Mouse (Mus musculus): ENCODE data around the gene Nanp. TPM values are rescaled to one million over a fixed set of nuclear protein-coding genes. Genes with fewer than 3 reads are reported as not detected.

Nanp gene
- polyA plus RNA-seq, 1 experiment from 2014 or later, result 58.4 TPM

DNA sequence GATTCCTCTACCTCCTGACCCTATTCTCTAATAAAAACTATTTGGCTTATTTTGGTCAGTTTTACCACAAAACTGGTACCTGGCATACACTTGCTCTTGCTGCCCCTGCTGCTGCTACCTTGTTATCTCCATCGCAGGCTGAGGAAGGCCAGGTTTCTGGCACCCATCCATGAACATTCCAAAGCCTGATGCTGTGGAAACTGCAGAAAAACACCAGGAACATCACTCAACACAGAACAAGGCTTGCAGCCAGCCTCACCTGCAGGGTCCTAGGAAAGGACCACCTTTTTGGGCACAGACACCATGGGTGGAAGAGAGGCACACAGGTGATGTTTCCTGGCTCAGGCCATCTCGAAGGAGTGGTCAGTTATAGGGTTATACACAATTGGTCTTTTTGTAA lies 48.7 kb downstream of the Nanp start:
- DNase-seq (ENCODE audit: low spot score), result peak; percentile 6
- Histone ChIP-seq H3K27me3 (ENCODE audit: low read depth, poor library complexity, severe bottlenecking) (no peaks in the 10 kb centered on the region), H3K4me3 (no peak overlapping the region), H3K36me3 (peaks cover 12% of the 10 kb centered on the region; the same call in 1 of the 2 replicates), H3K27ac (replicated peaks) (no peak overlapping the region), H3K4me1 (no peaks in the 10 kb centered on the region), H3K9me3 (replicated peaks) (0 out of 2 replicates have a peak, but pooled peaks cover 4% of the 10 kb centered on the region)
- 93% methylated on average over 2 of the region's 2 CpGs for WGBS

DNA sequence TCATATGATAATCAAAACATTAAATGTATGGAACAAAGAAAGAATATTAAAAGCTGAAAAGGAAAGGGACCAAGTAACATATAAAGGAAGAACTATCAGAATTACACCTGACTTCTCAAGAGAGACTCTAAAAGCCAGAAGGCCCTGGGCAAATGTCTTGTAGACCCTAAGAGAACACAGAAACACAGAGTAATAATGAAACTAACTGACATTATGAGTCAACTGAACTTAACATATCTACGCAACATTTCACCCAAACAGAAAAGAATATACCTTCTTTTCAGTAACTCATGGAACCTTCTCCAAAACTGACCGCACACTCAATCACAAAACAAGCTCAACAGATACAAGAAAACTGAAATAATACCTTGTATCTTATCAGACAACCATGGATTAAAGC lies 53.8 kb downstream of the Nanp start:
- Histone ChIP-seq H3K9me3 (replicated peaks) (0 out of 2 replicates have a peak, but pooled peaks cover 4% of the 10 kb centered on the region), H3K27ac (replicated peaks) (no peak overlapping the region), H3K36me3 (peaks cover 10% of the 10 kb centered on the region; the same call in 1 of the 2 replicates), H3K4me1 (no peaks in the 10 kb centered on the region), H3K27me3 (ENCODE audit: low read depth, poor library complexity, severe bottlenecking) (no peaks in the 10 kb centered on the region), H3K4me3 (no peak overlapping the region)
- DNase-seq (ENCODE audit: low spot score), result no peak
- WGBS, result 98% methylated on average over 2 of the region's 2 CpGs

DNA sequence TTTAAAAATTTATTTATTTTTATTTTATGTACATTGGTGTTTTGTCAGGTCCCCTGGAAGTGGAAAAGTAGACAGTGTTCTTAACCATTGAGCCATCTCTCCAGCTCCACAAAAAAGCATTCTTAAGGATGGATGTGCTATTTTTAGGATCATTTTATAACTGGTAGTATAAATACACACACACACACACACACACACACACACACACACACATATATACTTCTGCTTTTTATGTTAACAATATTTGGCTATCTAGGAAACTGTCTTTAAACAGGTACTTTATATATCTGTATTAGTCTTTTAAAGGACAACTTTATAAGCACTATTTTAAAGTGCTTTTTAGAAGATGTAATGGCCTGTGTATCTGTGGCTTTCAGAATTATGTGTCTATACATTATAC lies 57.1 kb downstream of the Nanp start:
- H3K4me3 ChIP-seq, result no peak overlapping the region
- H3K9me3 ChIP-seq (replicated peaks), result no peaks in the 10 kb centered on the region
- peaks cover 29% of the 10 kb centered on the region for H3K36me3 ChIP-seq
- no peak overlapping the region for H3K27ac ChIP-seq (replicated peaks)
- H3K4me1 ChIP-seq, result no peaks in the 10 kb centered on the region
- no peak for DNase-seq (ENCODE audit: low spot score)
- H3K27me3 ChIP-seq (ENCODE audit: low read depth, poor library complexity, severe bottlenecking), result no peaks in the 10 kb centered on the region

DNA sequence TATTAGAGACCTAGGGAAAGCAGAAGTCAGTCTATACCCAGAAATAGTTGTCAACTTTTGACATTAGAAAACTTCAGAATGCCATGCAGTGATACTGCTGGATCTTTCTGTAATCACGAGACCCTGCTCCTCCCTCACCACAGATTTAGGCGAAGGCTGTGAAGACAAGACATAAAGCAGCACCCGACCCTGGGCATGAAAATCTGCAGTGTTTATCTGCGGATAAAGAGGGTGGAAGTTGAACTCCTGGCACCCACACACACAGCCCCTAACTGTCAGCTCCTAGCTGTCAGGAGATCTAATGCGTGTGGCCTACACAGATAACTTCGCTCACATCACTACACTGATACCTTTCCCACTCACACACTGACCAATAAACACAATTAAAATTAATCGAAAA lies 57.7 kb downstream of the Nanp start:
- peaks cover 34% of the 10 kb centered on the region for H3K36me3 ChIP-seq
- no peaks in the 10 kb centered on the region for H3K27me3 ChIP-seq (ENCODE audit: low read depth, poor library complexity, severe bottlenecking)
- H3K4me3 ChIP-seq, result no peak overlapping the region
- H3K27ac ChIP-seq (replicated peaks), result no peak overlapping the region
- WGBS, result 87% methylated on average over 7 of the region's 7 CpGs
- no peaks in the 10 kb centered on the region for H3K4me1 ChIP-seq
- DNase-seq (ENCODE audit: low spot score), result no peak
- no peaks in the 10 kb centered on the region for H3K9me3 ChIP-seq (replicated peaks)

DNA sequence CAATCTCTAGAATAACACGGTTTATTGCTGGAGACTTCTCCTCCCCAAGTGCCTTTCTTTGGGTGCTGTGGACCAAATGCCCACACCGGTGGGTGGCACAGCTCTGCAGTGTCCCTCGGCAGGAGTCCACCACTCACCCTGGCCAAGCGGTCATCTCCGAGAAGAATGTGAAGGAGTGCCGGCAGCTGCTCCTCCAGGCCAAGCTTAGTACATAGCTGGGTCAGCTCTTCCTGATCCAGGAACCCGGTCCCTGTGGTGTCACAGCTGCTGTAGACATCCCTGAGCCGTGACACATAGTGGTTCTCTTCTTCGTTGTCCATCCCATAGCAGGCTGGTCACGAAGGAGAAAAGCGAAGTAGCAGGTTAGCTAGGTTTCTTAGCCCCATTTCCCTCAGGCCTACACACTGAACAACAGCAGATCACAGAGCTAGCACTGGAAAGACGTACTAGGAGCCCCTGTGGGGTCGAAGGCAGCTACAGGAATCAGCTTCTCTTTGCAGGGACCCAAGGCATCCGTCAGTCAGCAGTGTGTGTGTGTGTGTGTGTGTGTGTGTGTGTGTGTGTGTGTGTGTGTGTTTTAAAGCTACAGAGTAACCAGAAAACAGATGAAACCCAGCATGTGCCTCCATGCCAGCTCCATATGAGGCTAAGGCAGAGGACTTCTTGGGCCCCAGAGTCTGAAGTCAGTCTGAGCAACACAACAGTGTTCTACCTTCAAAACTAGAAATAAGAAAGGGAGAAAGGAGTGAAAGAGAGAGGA lies 59.2 kb downstream of the Nanp start:
- DNase-seq (ENCODE audit: low spot score), result no peak
- WGBS, result 87% methylated on average over 14 of the region's 14 CpGs
- peaks cover 47% of the 10 kb centered on the region for H3K36me3 ChIP-seq

More for the DNA sequence above, 59.2 kb downstream of the Nanp start:
- Histone ChIP-seq H3K27me3 (ENCODE audit: low read depth, poor library complexity, severe bottlenecking) (no peaks in the 10 kb centered on the region), H3K9me3 (replicated peaks) (no peaks in the 10 kb centered on the region), H3K4me3 (no peak overlapping the region), H3K4me1 (no peaks in the 10 kb centered on the region), H3K27ac (replicated peaks) (no peak overlapping the region)

Other genes with a start within 250 kb of the Nanp start
- 47.0 and 53.0 TPM in 2 replicates for gene Abhd12, start 134.7 kb downstream of the Nanp start, polyA plus RNA-seq (2016; fragmentation: Nextera tagmentation; extraction: Ambion mirVana)
- 78.8 and 81.0 TPM in 2 replicates for gene Gins1, start 134.0 kb downstream of the Nanp start, polyA plus RNA-seq (2016; fragmentation: Nextera tagmentation; extraction: Ambion mirVana)
- 19.6 and 20.9 TPM in 2 replicates for gene Ninl, start within 50 bp of the Nanp start, polyA plus RNA-seq (2016; fragmentation: Nextera tagmentation; extraction: Ambion mirVana)
- not detected in 2 replicates for gene Gm14151, start 53.0 kb upstream of the Nanp start, polyA plus RNA-seq (2016; fragmentation: Nextera tagmentation; extraction: Ambion mirVana)
- gene Gm14147, start 58.8 kb upstream of the Nanp start, polyA plus RNA-seq (2016; fragmentation: Nextera tagmentation; extraction: Ambion mirVana), result not detected in 2 replicates